Mouse (Mus musculus) G1E (cell line): Measurements from ENCODE around the gene Smarcd2. TPM values are rescaled to one million over a fixed set of nuclear protein-coding genes. Genes with fewer than 3 reads are reported as not detected.

Source experiments
- ATAC-seq: 2 replicates; pipeline ENCODE4 v1.8.0; 2016; ENCODE audit warnings: mild to moderate bottlenecking; ENCODE audit not compliant: insufficient number of reproducible peaks, poor library complexity, low FRiP score, severe bottlenecking; ENCODE audit errors: extremely low read depth
- DNase-seq: peaks from one replicate; pipeline ENCODE4 v3.0.0; 2012; ENCODE audit warnings: low spot score
- H3K27me3 ChIP-seq: 2 replicates; pipeline ENCODE4 v1.6.1; 2012; ENCODE audit warnings: mild to moderate bottlenecking, low read length, inconsistent platforms; ENCODE audit not compliant: insufficient read depth
- H3K36me3 ChIP-seq: replicated peaks from 2 replicates; pipeline ENCODE3; 2012; ENCODE audit warnings: mild to moderate bottlenecking, inconsistent platforms
- H3K4me1 ChIP-seq: 2 replicates; pipeline ENCODE4 v1.6.1; 2012; ENCODE audit warnings: low read depth, low read length, inconsistent platforms, mixed read lengths; ENCODE audit not compliant: insufficient read depth
- H3K4me3 ChIP-seq: 2 replicates; pipeline ENCODE4 v1.5.1; 2012; ENCODE audit warnings: low read depth, mild to moderate bottlenecking, inconsistent platforms, low read length, moderate library complexity, mixed read lengths
- H3K9me3 ChIP-seq: replicated peaks from 2 replicates; pipeline ENCODE4 v1.6.1; 2012; ENCODE audit warnings: inconsistent platforms
- CTCF ChIP-seq: IDR thresholded peaks from 2 replicates; pipeline ENCODE4 v1.5.1; 2012; ENCODE audit warnings: low read depth, low read length, inconsistent platforms, mixed read lengths
- GATA1 ChIP-seq: IDR thresholded peaks from 2 replicates; pipeline ENCODE4 v1.6.1; 2012; ENCODE audit warnings: borderline replicate concordance, low read length, inconsistent platforms, mixed read lengths
- GATA2 ChIP-seq: IDR thresholded peaks from 2 replicates; pipeline ENCODE4 v1.6.1; 2012; ENCODE audit warnings: low read depth, low read length, inconsistent platforms, borderline replicate concordance
- POLR2AphosphoS5 ChIP-seq: IDR thresholded peaks from 2 replicates; pipeline ENCODE4 v1.6.1; 2012; ENCODE audit warnings: low read depth, low read length, inconsistent platforms; ENCODE audit not compliant: insufficient replicate concordance
- TAL1 ChIP-seq: conservative IDR thresholded peaks from 2 replicates; pipeline ENCODE4 v1.6.1; 2012; ENCODE audit warnings: low read depth, low read length, inconsistent platforms, mixed read lengths
- polyA plus RNA-seq: library from polyadenylated mRNA; stranded (reverse); fragments of >175 nt; gene quantifications from 2 replicates; pipeline ENCODE4 v1.2.3, GENCODE M21; 2012
- total RNA-seq, 2 experiments: library from RNA; stranded (forward) in 1 of 2; stranded (reverse) in 1 of 2; fragments of 200-1000 nt in 1 of 2; fragments of >200 nt in 1 of 2; fragmentation: Nextera tagmentation in 1 of 2; gene quantifications; 2 replicates each; pipeline ENCODE4 v1.2.3; 2014 to 2017

The Smarcd2 gene
- total and polyA plus RNA-seq, 3 experiments: 94.1 to 139 (median 138) TPM

DNA sequence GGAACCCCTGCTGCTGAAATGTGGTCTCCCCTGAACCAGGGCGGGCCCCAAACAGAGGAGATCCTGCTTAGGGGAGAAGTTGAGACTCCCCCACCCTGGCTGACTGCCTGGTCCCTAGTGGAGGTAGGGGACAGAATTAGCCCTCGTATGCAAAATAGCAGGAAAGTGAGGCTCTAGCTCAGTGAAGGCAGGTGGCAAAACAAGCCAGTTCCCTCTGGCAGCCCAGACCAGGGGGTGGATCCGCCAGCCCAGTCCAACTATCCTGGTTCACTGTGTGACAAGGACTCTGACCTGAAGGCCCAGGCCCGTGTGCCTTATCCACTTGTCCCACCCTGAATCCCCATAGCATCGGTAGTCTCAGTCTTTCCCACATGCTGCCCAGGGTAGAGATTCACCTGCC is 37.4 kb upstream of the Smarcd2 start:
- no peak for ATAC-seq
- peaks cover 10% of the 10 kb centered on the region; the same call in 1 of the 2 replicates for H3K4me1 ChIP-seq

DNA sequence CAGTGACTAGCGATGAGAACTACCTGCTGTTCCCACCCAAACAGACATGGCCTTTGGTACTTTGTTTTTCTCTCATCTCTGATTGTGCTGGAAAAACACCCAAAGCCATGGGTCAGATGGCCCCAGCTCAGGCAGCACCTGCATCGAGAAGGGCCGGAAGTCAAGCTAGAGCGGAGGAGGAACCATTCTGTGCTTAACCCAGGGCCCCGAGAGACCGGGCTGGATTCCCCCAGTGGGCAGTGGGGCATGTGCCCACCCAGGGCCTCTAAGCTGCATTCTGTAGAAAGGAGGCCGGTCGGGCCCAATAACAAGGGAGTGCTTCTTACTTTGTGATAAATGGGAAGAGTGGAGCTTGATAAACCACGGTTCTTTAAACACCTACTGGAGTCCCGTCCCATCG is 35.4 kb upstream of the Smarcd2 start:
- Histone ChIP-seq H3K4me1 (no peaks in the 10 kb centered on the region; the same call in 1 of the 2 replicates), H3K4me3 (no peak overlapping the region), H3K9me3 (no peaks in the 10 kb centered on the region), H3K36me3 (no peaks in the 10 kb centered on the region), H3K27me3 (peaks cover 46% of the 10 kb centered on the region)
- no peak for DNase-seq
- ATAC-seq: no peak
- TF ChIP-seq GATA1 (no peak), CTCF (no peak), GATA2 (no peak), TAL1 (no peak), POLR2AphosphoS5 (no peak)

More for the DNA sequence above, 37.4 kb upstream of the Smarcd2 start:
- Histone ChIP-seq H3K9me3 (no peaks in the 10 kb centered on the region), H3K27me3 (peaks cover 42% of the 10 kb centered on the region), H3K4me3 (no peak overlapping the region), H3K36me3 (no peaks in the 10 kb centered on the region)
- DNase-seq: no peak
- TF ChIP-seq CTCF (no peak), GATA2 (no peak), TAL1 (no peak), POLR2AphosphoS5 (no peak)

DNA sequence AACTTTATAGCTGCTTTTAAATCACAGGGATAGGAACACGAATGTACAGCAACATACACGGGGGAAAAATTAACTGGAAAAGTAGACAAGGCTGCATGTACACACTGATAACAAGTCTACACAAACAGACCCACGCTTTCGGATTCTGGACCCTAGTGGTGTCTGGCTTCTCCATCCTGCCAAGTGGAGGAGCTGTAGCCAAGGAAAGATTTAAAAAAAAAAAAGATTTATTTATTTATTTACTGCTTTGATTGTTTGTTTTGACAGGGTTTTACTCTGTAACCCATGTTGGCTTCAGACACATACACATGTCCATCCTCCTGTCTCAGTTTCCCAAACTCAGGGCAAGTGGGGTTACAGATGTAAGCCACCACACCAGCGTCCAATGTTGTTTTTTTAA is 34.7 kb upstream of the Smarcd2 start:
- H3K4me3 ChIP-seq: no peak overlapping the region
- H3K9me3 ChIP-seq: no peaks in the 10 kb centered on the region
- H3K4me1 ChIP-seq: no peaks in the 10 kb centered on the region; the same call in 1 of the 2 replicates
- ATAC-seq (no peak), DNase-seq (no peak)
- no peaks in the 10 kb centered on the region for H3K36me3 ChIP-seq
- peaks cover 46% of the 10 kb centered on the region for H3K27me3 ChIP-seq
- no peak for TF ChIP-seq GATA2
- no peak for TF ChIP-seq CTCF
- no peak for TF ChIP-seq TAL1
- no peak for TF ChIP-seq GATA1
- TF ChIP-seq POLR2AphosphoS5: no peak

DNA sequence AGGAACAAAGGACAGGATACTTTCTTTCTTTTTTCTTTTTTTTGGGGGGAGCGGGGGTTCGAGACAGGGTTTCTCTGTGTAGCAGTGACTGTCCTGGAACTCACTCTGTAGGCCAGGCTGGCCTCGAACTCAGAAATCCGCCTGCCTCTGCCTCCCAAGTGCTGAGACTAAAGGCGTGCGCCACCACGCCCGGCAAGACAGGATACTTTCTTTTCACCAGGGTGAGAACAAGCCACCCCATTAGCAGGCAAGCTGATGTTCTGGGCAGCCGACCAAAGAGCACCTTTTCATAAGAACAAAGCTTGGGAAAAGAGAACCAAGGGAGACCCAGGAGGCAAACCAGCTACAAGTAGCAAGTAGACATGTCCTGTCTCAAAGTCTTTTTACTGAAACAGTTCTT is 34.0 kb upstream of the Smarcd2 start:
- H3K4me1 ChIP-seq: no peaks in the 10 kb centered on the region; the same call in 1 of the 2 replicates
- H3K27me3 ChIP-seq: peaks cover 44% of the 10 kb centered on the region
- DNase-seq (no peak), ATAC-seq (no peak)
- TF ChIP-seq TAL1 (no peak), GATA1 (no peak), CTCF (no peak), POLR2AphosphoS5 (no peak), GATA2 (no peak)
- no peak overlapping the region for H3K4me3 ChIP-seq
- H3K36me3 ChIP-seq: no peaks in the 10 kb centered on the region
- no peaks in the 10 kb centered on the region for H3K9me3 ChIP-seq

DNA sequence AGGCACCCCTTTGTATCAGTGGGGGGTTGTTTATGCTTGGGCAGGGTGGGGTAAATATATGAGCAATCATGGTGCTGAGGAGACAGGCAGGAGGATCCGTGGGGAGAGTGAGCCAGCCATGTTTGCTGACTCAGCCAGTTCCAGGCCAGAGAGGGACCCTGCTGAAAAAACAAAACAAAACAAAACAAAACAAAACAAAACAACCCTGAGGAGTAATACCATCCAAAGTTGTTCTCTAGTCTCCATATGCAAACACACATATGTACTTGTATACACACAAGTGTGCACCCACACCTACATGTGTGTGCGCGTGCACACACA is 33.3 kb upstream of the Smarcd2 start:
- Histone ChIP-seq H3K4me1 (no peaks in the 10 kb centered on the region; the same call in 1 of the 2 replicates), H3K9me3 (no peaks in the 10 kb centered on the region), H3K4me3 (no peak overlapping the region), H3K27me3 (peaks cover 50% of the 10 kb centered on the region), H3K36me3 (no peaks in the 10 kb centered on the region)
- DNase-seq (no peak), ATAC-seq (no peak)
- TF ChIP-seq POLR2AphosphoS5: no peak
- no peak for TF ChIP-seq GATA1
- no peak for TF ChIP-seq CTCF
- no peak for TF ChIP-seq GATA2
- no peak for TF ChIP-seq TAL1

DNA sequence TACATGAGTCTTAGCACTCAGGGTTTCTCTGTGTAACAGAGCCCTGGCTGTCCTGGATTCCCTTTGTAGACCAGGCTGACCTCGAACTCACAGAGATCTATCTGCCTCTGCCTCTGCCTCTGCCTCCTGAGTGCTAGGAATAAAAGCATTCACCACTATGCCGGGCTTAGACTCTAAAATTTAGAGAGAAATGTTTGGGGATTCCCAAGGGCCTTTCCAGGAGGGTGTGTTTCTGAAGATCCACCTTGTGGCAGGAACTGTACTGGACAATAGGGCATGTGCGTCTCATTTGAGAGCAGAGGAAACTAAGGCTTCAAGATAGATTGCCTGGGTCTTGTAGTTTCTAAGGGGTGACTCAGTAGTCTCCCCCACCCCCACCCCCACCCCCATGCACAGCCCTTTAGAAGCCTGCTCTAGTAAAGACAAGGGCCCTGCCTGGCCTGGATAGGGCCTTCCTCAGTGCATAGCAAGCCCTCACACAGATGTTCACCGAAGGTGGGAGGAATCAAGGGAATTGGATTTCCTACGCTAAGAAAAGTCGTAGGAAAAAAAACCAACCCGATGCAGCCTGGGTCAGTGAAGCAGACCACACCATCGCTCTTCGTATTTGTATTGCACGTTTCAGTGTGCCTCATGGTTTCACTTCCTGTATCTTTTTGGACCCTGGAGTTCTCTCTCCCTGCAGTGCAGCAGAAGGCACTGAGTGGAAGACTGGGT is 32.7 kb upstream of the Smarcd2 start:
- ATAC-seq: no peak
- TF ChIP-seq GATA1: no peak
- no peak for TF ChIP-seq GATA2
- no peak for TF ChIP-seq POLR2AphosphoS5
- TF ChIP-seq CTCF: no peak
- no peak for TF ChIP-seq TAL1
- no peak for DNase-seq

DNA sequence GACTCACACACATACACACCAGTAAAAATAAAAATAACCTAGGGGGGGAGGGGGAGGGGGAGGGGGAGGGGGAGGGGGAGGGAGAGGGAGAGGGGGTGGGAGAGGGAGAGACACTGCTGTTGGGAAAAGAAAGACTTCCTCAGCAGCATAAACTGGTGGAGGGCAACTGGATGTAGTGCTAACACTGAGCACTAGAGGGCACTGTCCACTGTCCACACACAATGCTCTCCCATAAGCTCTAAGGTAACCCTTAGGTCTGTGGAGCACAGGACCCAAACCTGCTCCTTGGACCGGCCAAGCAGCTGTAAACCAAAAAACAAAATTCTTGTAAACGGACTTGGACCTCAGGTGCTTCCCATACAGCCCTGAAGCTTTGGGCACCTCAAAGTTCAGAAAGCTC is 29.9 kb upstream of the Smarcd2 start:
- peak; percentile 38 for DNase-seq

More for the DNA sequence above, 32.7 kb upstream of the Smarcd2 start:
- Histone ChIP-seq H3K4me1 (no peaks in the 10 kb centered on the region; the same call in 1 of the 2 replicates), H3K36me3 (no peaks in the 10 kb centered on the region), H3K9me3 (no peaks in the 10 kb centered on the region), H3K27me3 (peaks cover 53% of the 10 kb centered on the region), H3K4me3 (no peak overlapping the region)

More for the DNA sequence above, 29.9 kb upstream of the Smarcd2 start:
- ATAC-seq: no peak
- Histone ChIP-seq H3K4me3 (no peak overlapping the region), H3K36me3 (no peaks in the 10 kb centered on the region), H3K4me1 (no peaks in the 10 kb centered on the region), H3K9me3 (no peaks in the 10 kb centered on the region), H3K27me3 (peaks cover 51% of the 10 kb centered on the region)
- TF ChIP-seq TAL1 (no peak), GATA1 (no peak), CTCF (peak; percentile 76), POLR2AphosphoS5 (no peak), GATA2 (no peak)
